Mouse (Mus musculus) kidney, postnatal 0 days (tissue): ENCODE measurements around the gene Fgf11. TPM values are rescaled to one million over a fixed set of nuclear protein-coding genes. Genes with fewer than 3 reads are reported as not detected.

Experiments used
- ATAC-seq: fragments of 200-750 bp; cut with Nextera tagmentation; replicated peaks from 2 replicates; pipeline ENCODE4 v1.8.0; 2017; ENCODE audit warnings: low read depth, moderate number of reproducible peaks, moderate TSS enrichment, moderate library complexity; ENCODE audit not compliant: low FRiP score
- DNase-seq: peaks from one replicate; pipeline ENCODE4 v3.0.0-alpha.2; 2016; ENCODE audit warnings: low spot score
- H3K27ac ChIP-seq: fragments of 300-500 bp; sonication (generic); 2 replicates; pipeline ENCODE4 v1.5.1; 2014; ENCODE audit warnings: mild to moderate bottlenecking
- H3K27me3 ChIP-seq: fragments of 300-500 bp; sonication (generic); 2 replicates; pipeline ENCODE4 v1.6.1; 2014; ENCODE audit warnings: low read length, mixed read lengths; ENCODE audit not compliant: insufficient read depth
- H3K36me3 ChIP-seq: fragments of 300-500 bp; sonication (generic); 2 replicates; pipeline ENCODE4 v1.6.1; 2014; ENCODE audit warnings: low read length, mixed read lengths; ENCODE audit not compliant: insufficient read depth
- H3K4me1 ChIP-seq: fragments of 300-500 bp; sonication (generic); replicated peaks from 2 replicates; pipeline ENCODE4 v1.6.1; 2014; ENCODE audit warnings: antibody characterized with exemption, low read length, mixed read lengths; ENCODE audit not compliant: insufficient read depth
- H3K4me2 ChIP-seq: fragments of 300-500 bp; sonication (generic); 2 replicates; pipeline ENCODE4 v1.6.1; 2014; ENCODE audit warnings: mild to moderate bottlenecking, low read length, moderate library complexity, mixed read lengths
- H3K4me3 ChIP-seq: fragments of 300-500 bp; sonication (generic); replicated peaks from 2 replicates; pipeline ENCODE4 v1.5.1; 2014; ENCODE audit warnings: low read depth, low read length
- H3K9ac ChIP-seq: fragments of 300-500 bp; sonication (generic); 2 replicates; pipeline ENCODE4 v1.6.1; 2014; ENCODE audit warnings: low read depth, low read length
- H3K9me3 ChIP-seq: fragments of 300-500 bp; sonication (generic); replicated peaks from 2 replicates; pipeline ENCODE4 v1.6.1; 2016; ENCODE audit warnings: low read length, inconsistent platforms, mixed read lengths
- CTCF ChIP-seq: IDR thresholded peaks from 2 replicates; pipeline ENCODE4 v1.5.1; 2016; ENCODE audit warnings: antibody characterized with exemption, low read depth, mild to moderate bottlenecking, moderate library complexity
- WGBS: fragments of 180-500 bp; shearing (Covaris S2); extraction: QIAGEN DNeasy Blood & Tissue Kit; methylation state at CpG from one replicate; pipeline ENCODE4 v1.1.7; 2014; 5-methylcytosine and 5-hydroxymethylcytosine counted together
- polyA plus RNA-seq: library from polyadenylated mRNA; unstranded; fragments of >200 nt; fragmentation: Nextera tagmentation; extraction: Ambion mirVana; gene quantifications from 2 replicates; pipeline ENCODE4 v1.2.1, GENCODE M21; 2015

Gene Fgf11
- polyA plus RNA-seq, 1 experiment from 2014 or later: 0.63 TPM

DNA sequence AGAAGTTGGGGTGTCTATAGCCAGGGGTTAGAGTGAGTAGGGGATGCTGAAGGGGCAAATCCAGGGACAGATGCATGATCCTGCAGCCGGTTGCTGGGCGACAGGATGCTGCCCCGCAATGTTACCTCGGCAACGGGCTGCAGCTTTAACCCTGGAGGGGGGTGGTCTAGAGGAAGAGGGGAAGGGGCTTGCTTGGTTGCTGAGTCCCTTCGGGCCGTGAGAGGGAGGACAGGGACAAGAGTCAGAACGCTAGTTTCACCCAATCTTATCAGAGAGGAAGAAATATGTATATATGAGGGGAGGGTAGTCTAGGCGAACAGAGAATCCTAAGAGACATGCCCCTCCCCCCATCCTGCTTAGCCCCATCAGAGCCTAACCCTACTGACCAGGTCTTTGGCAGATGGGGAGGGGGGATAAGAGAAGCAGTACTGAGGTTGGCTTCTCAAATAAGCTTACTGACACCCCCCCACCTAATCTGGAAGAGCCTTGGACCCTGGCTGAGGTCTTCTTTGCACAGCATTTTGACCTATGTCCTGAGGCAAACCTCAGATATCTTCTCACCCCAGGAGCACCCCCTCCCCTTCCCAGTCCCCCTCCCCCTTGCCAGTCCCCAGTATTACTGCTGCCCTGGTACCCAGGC is 33.8 kb upstream of the Fgf11 start:
- WGBS: 23% methylated on average over 9 of the region's 9 CpGs
- Histone ChIP-seq H3K9ac (no peak overlapping the region), H3K27ac (no peak overlapping the region), H3K4me3 (no peak overlapping the region), H3K36me3 (no peaks in the 10 kb centered on the region), H3K9me3 (no peaks in the 10 kb centered on the region), H3K4me2 (peak overlapping the region; percentile 97; the same call in 1 of the 2 replicates), H3K4me1 (peaks cover 27% of the 10 kb centered on the region), H3K27me3 (no peaks in the 10 kb centered on the region)
- no peak for ATAC-seq
- TF ChIP-seq CTCF: no peak
- no peak for DNase-seq

- Histone ChIP-seq H3K27me3 (no peaks in the 10 kb centered on the region), H3K9me3 (no peaks in the 10 kb centered on the region), H3K4me1 (peaks cover 23% of the 10 kb centered on the region), H3K9ac (peak overlapping the region; percentile 74), H3K36me3 (no peaks in the 10 kb centered on the region), H3K4me3 (peak overlapping the region; percentile 42), H3K4me2 (peak overlapping the region; percentile 92), H3K27ac (no peak overlapping the region)
- DNase-seq: peak; percentile 47
- 0 out of 2 replicates have a peak, but pooled peaks have one; percentile 4 for TF ChIP-seq CTCF
- 8% methylated on average over 44 of the region's 48 CpGs for whole genome bisulfite sequencing
- ATAC-seq: no peak
Measured at GRCm38 (mm10) chr11:69834001-69834549, 32.4 kb upstream of the Fgf11 start.

DNA sequence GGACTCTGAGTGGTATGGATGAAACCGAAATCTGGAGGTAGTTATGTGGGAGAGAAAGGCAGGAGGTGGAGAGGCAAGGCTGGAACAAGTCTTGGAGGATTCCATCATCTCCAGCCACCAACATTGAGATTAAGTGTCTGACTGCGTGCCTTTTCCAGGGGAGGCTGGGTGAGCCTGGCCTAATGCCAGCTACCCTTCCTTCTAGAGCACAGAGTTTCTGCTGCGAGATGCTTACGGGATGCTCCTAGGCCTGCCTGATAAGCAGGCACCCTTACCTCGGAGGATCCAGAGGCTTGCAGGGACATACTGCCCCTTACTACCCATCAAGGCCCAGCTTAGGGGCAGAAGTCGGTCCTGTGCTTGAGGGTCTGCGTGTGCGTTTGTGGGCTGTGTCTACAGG is 31.9 kb upstream of the Fgf11 start:
- 68% methylated on average over 8 of the region's 8 CpGs for WGBS
- no peaks in the 10 kb centered on the region for H3K27me3 ChIP-seq
- H3K9ac ChIP-seq: peak overlapping the region; percentile 74; the same call in 1 of the 2 replicates
- no peak overlapping the region for H3K27ac ChIP-seq
- H3K4me2 ChIP-seq: peak overlapping the region; percentile 92
- H3K9me3 ChIP-seq: no peaks in the 10 kb centered on the region
- no peaks in the 10 kb centered on the region for H3K36me3 ChIP-seq
- peaks cover 22% of the 10 kb centered on the region for H3K4me1 ChIP-seq
- no peak for ATAC-seq
- no peak for TF ChIP-seq CTCF
- DNase-seq: no peak
- H3K4me3 ChIP-seq: peak overlapping the region; percentile 42

- 63% methylated on average over 5 of the region's 5 CpGs for WGBS
- Histone ChIP-seq H3K9me3 (no peaks in the 10 kb centered on the region), H3K27me3 (no peaks in the 10 kb centered on the region), H3K36me3 (peaks cover 27% of the 10 kb centered on the region), H3K4me3 (no peak overlapping the region), H3K4me2 (no peak overlapping the region), H3K9ac (no peak overlapping the region), H3K27ac (no peak overlapping the region), H3K4me1 (peaks cover 3% of the 10 kb centered on the region; the same call in 1 of the 2 replicates)
- TF ChIP-seq CTCF: no peak
- no peak for ATAC-seq
- no peak for DNase-seq
Measured at GRCm38 (mm10) chr11:69828832-69829231, 27.2 kb upstream of the Fgf11 start.

DNA sequence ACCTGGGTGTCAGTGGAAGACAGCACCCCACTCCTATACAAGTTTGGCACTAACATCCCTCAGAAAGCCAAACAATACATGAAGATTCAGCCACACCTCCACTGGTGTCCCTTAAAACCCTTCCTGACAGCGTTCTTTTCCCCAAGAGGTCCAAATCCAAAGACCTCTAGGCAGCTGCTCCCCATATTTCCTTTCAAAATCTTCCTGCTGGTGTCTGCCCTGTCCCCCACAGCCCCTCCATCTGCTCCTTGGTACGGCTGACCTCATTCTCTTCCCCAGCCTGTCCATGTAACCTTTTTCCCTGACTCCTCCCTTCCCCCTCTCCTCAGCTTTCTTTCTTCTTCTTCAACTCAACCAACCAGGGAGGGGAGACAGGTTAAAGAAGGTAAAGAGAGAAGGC is 21.8 kb upstream of the Fgf11 start:
- no peak for DNase-seq
- TF ChIP-seq CTCF: no peak
- H3K36me3 ChIP-seq: peaks cover 27% of the 10 kb centered on the region
- H3K27ac ChIP-seq: no peak overlapping the region
- no peak overlapping the region for H3K4me3 ChIP-seq
- no peak overlapping the region for H3K9ac ChIP-seq
- 55% methylated on average over 2 of the region's 2 CpGs for WGBS
- no peaks in the 10 kb centered on the region for H3K27me3 ChIP-seq
- H3K9me3 ChIP-seq: no peaks in the 10 kb centered on the region
- no peak for ATAC-seq
- H3K4me2 ChIP-seq: no peak overlapping the region
- H3K4me1 ChIP-seq: no peaks in the 10 kb centered on the region

DNA sequence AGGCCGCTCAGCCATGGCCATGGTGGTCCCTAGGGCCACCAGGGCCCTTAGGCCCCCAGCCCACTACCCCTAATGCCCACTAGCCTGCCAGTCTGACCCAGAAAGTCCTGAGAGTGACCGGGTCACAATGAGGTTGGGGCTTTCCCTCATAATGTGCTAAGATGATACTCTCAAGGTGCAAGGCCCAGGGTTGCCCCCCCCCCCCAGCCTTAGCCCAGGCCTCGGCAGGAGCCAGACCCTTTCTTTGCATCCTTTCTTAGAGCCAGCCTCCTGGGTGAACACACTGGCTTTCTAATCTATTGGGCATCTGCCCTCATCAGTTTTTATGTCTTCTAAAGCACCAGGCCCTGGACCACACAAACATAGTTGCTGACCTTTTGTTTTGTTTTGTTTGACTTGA is 20.4 kb upstream of the Fgf11 start, which contains the start of gene Spem1:
Spem1 (minus strand) TSS at position 101 of the 400 bp plus-strand sequence.
- H3K4me3 ChIP-seq: no peak within 1 kb of the TSS
- H3K27ac ChIP-seq: no peak within 1 kb of the TSS
- H3K9ac ChIP-seq: no peak within 1 kb of the TSS
- no peaks in the 10 kb centered on the region for H3K9me3 ChIP-seq
- H3K27me3 ChIP-seq: no peaks in the 10 kb centered on the region
- WGBS: 87% methylated on average over 3 of the region's 3 CpGs
- H3K4me1 ChIP-seq: no peaks in the 10 kb centered on the region
- H3K36me3 ChIP-seq: peaks cover 18% of the 10 kb centered on the region
- no peak within 1 kb of the TSS for H3K4me2 ChIP-seq
- DNase-seq (no peak), ATAC-seq (no peak)
- TF ChIP-seq CTCF: no peak
